Mouse (Mus musculus): ENCODE data around the gene Aldh1a3. TPM values are rescaled to one million over a fixed set of nuclear protein-coding genes. Genes with fewer than 3 reads are reported as not detected.

The Aldh1a3 gene
- polyA plus RNA-seq, 1 experiment from 2014 or later, result 9.6 TPM

DNA sequence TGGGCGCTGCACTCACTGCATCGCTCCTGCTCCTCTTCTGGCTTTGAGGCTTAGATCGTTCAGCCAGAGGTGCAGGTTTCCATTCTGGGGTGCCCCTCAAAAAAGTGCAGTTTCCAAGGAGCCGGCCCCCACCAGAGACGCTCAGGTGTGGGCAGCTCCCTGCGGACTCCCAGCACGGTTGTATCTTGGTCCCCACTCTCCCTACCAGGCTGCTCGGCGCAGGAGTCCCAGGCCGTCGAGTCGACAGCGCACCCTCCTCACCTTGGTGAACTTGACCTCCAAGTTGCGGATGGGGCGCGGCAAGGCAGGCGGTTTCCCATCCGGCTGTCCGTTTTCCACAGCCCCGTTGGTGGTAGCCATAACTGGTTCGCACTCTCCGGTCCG lies 272 bp downstream of the Aldh1a3 start:
- Histone ChIP-seq H3K9ac (ENCODE audit: low read length) (peak overlapping the region; percentile 51), H3K9me3 (ENCODE audit: control insufficient read depth, low read length) (no peaks in the 10 kb centered on the region), H3K27ac (replicated peaks) (no peak overlapping the region), H3K4me2 (replicated peaks; ENCODE audit: low read depth) (peak overlapping the region; percentile 93), H3K36me3 (ENCODE audit: control insufficient read depth, insufficient read depth, low read length) (no peaks in the 10 kb centered on the region), H3K4me1 (replicated peaks; ENCODE audit: control insufficient read depth, insufficient read depth) (no peaks in the 10 kb centered on the region), H3K4me3 (ENCODE audit: low read depth, low read length) (peak overlapping the region; percentile 51), H3K27me3 (ENCODE audit: control insufficient read depth, insufficient read depth, low read length) (no peaks in the 10 kb centered on the region; the same call in 1 of the 2 replicates)
- ATAC-seq (ENCODE audit: low FRiP score, low TSS enrichment) (peak; percentile 40; the same call in 1 of the 2 replicates), DNase-seq (ENCODE audit: low spot score) (no peak)
- TF ChIP-seq EP300 (optimal IDR thresholded peaks at IDR 0.05), result no peak
- TF ChIP-seq CTCF (IDR thresholded peaks at IDR 0.05; ENCODE audit: low read depth), result no peak
- WGBS, result 3% methylated on average over 23 of the region's 23 CpGs

GRCm38 (mm10) chr7:66421903-66422302 lies 5.4 kb downstream of the Aldh1a3 start:
- ATAC-seq (ENCODE audit: low FRiP score, low TSS enrichment), result no peak
- no peaks in the 10 kb centered on the region for H3K9me3 ChIP-seq (ENCODE audit: control insufficient read depth, low read length)

GRCm38 (mm10) chr7:66418981-66419380 lies 8.3 kb downstream of the Aldh1a3 start:
- Histone ChIP-seq H3K9me3 (ENCODE audit: control insufficient read depth, low read length) (no peaks in the 10 kb centered on the region), H3K4me3 (ENCODE audit: low read depth, low read length) (no peak overlapping the region), H3K27me3 (ENCODE audit: control insufficient read depth, insufficient read depth, low read length) (no peaks in the 10 kb centered on the region), H3K36me3 (ENCODE audit: control insufficient read depth, insufficient read depth, low read length) (no peaks in the 10 kb centered on the region), H3K4me2 (replicated peaks; ENCODE audit: low read depth) (no peak overlapping the region), H3K27ac (replicated peaks) (no peak overlapping the region), H3K9ac (ENCODE audit: low read length) (no peak overlapping the region), H3K4me1 (replicated peaks; ENCODE audit: control insufficient read depth, insufficient read depth) (no peaks in the 10 kb centered on the region)
- no peak for TF ChIP-seq CTCF (IDR thresholded peaks at IDR 0.05; ENCODE audit: low read depth)
- 40% methylated on average over 12 of the region's 12 CpGs for WGBS
- DNase-seq (ENCODE audit: low spot score) (no peak), ATAC-seq (ENCODE audit: low FRiP score, low TSS enrichment) (no peak)

More at GRCm38 (mm10) chr7:66421903-66422302, 5.4 kb downstream of the Aldh1a3 start:
- Histone ChIP-seq H3K9ac (ENCODE audit: low read length) (no peak overlapping the region), H3K4me2 (replicated peaks; ENCODE audit: low read depth) (no peak overlapping the region), H3K36me3 (ENCODE audit: control insufficient read depth, insufficient read depth, low read length) (no peaks in the 10 kb centered on the region), H3K4me3 (ENCODE audit: low read depth, low read length) (no peak overlapping the region), H3K27me3 (ENCODE audit: control insufficient read depth, insufficient read depth, low read length) (no peaks in the 10 kb centered on the region; the same call in 1 of the 2 replicates), H3K27ac (replicated peaks) (no peak overlapping the region), H3K4me1 (replicated peaks; ENCODE audit: control insufficient read depth, insufficient read depth) (no peaks in the 10 kb centered on the region)
- 71% methylated on average over 8 of the region's 8 CpGs for WGBS
- no peak for TF ChIP-seq EP300 (optimal IDR thresholded peaks at IDR 0.05)
- DNase-seq (ENCODE audit: low spot score), result no peak

GRCm38 (mm10) chr7:66416829-66417228 lies 10.5 kb downstream of the Aldh1a3 start:
- Histone ChIP-seq H3K4me2 (replicated peaks; ENCODE audit: low read depth) (no peak overlapping the region), H3K36me3 (ENCODE audit: control insufficient read depth, insufficient read depth, low read length) (no peaks in the 10 kb centered on the region), H3K4me3 (ENCODE audit: low read depth, low read length) (no peak overlapping the region), H3K9me3 (ENCODE audit: control insufficient read depth, low read length) (no peaks in the 10 kb centered on the region), H3K27ac (replicated peaks) (no peak overlapping the region), H3K4me1 (replicated peaks; ENCODE audit: control insufficient read depth, insufficient read depth) (no peaks in the 10 kb centered on the region), H3K27me3 (ENCODE audit: control insufficient read depth, insufficient read depth, low read length) (no peaks in the 10 kb centered on the region), H3K9ac (ENCODE audit: low read length) (no peak overlapping the region)
- no peak for DNase-seq (ENCODE audit: low spot score)
- 69% methylated on average over 4 of the region's 4 CpGs for WGBS
- ATAC-seq (ENCODE audit: low FRiP score, low TSS enrichment), result 0 out of 2 replicates have a peak, but pooled peaks have one; percentile 27
- TF ChIP-seq CTCF (IDR thresholded peaks at IDR 0.05; ENCODE audit: low read depth), result no peak
- no peak for TF ChIP-seq EP300 (optimal IDR thresholded peaks at IDR 0.05)

GRCm38 (mm10) chr7:66413093-66413492 lies 14.2 kb downstream of the Aldh1a3 start:
- no peak overlapping the region for H3K27ac ChIP-seq (replicated peaks)
- no peak for DNase-seq (ENCODE audit: low spot score)
- ATAC-seq (ENCODE audit: low FRiP score, low TSS enrichment), result no peak
- no peak overlapping the region for H3K9ac ChIP-seq (ENCODE audit: low read length)
- H3K36me3 ChIP-seq (ENCODE audit: control insufficient read depth, insufficient read depth, low read length), result no peaks in the 10 kb centered on the region
- H3K9me3 ChIP-seq (ENCODE audit: control insufficient read depth, low read length), result no peaks in the 10 kb centered on the region
- H3K4me3 ChIP-seq (ENCODE audit: low read depth, low read length), result no peak overlapping the region
- no peaks in the 10 kb centered on the region for H3K4me1 ChIP-seq (replicated peaks; ENCODE audit: control insufficient read depth, insufficient read depth)
- no peak overlapping the region for H3K4me2 ChIP-seq (replicated peaks; ENCODE audit: low read depth)
- TF ChIP-seq CTCF (IDR thresholded peaks at IDR 0.05; ENCODE audit: low read depth), result no peak
- TF ChIP-seq EP300 (optimal IDR thresholded peaks at IDR 0.05), result no peak
- H3K27me3 ChIP-seq (ENCODE audit: control insufficient read depth, insufficient read depth, low read length), result no peaks in the 10 kb centered on the region
- WGBS, result 80% methylated on average over 7 of the region's 7 CpGs

- peak; percentile 48; the same call in 1 of the 2 replicates for ATAC-seq (ENCODE audit: low FRiP score, low TSS enrichment)
Measured at GRCm38 (mm10) chr7:66409433-66409832, 17.9 kb downstream of the Aldh1a3 start.

More at GRCm38 (mm10) chr7:66409433-66409832, 17.9 kb downstream of the Aldh1a3 start:
- TF ChIP-seq CTCF (IDR thresholded peaks at IDR 0.05; ENCODE audit: low read depth), result peak; percentile 93
- TF ChIP-seq EP300 (optimal IDR thresholded peaks at IDR 0.05), result no peak
- Histone ChIP-seq H3K36me3 (ENCODE audit: control insufficient read depth, insufficient read depth, low read length) (no peaks in the 10 kb centered on the region), H3K9ac (ENCODE audit: low read length) (no peak overlapping the region), H3K27ac (replicated peaks) (no peak overlapping the region), H3K4me1 (replicated peaks; ENCODE audit: control insufficient read depth, insufficient read depth) (no peaks in the 10 kb centered on the region), H3K4me3 (ENCODE audit: low read depth, low read length) (no peak overlapping the region), H3K9me3 (ENCODE audit: control insufficient read depth, low read length) (no peaks in the 10 kb centered on the region), H3K27me3 (ENCODE audit: control insufficient read depth, insufficient read depth, low read length) (no peaks in the 10 kb centered on the region), H3K4me2 (replicated peaks; ENCODE audit: low read depth) (no peak overlapping the region)
- WGBS, result 69% methylated on average over 6 of the region's 6 CpGs
- DNase-seq (ENCODE audit: low spot score), result peak; percentile 54

Data from stomach, postnatal 0 days (tissue).